Mouse (Mus musculus) spleen, postnatal 36 days (tissue): ENCODE measurements around the gene Ttc30b.
"Not testable (repeated sequence)": the region's sequence is repeated elsewhere in the genome, so short reads cannot be mapped to it uniquely, and the experiment has no call there.

Experiments
- DNase-seq, 2 experiments: peaks; one replicate each; pipeline ENCODE4 v3.0.0; 2022; ENCODE audit warnings: low spot score in 2 of 2, mixed read lengths in 1 of 2

The Ttc30b gene

DNA sequence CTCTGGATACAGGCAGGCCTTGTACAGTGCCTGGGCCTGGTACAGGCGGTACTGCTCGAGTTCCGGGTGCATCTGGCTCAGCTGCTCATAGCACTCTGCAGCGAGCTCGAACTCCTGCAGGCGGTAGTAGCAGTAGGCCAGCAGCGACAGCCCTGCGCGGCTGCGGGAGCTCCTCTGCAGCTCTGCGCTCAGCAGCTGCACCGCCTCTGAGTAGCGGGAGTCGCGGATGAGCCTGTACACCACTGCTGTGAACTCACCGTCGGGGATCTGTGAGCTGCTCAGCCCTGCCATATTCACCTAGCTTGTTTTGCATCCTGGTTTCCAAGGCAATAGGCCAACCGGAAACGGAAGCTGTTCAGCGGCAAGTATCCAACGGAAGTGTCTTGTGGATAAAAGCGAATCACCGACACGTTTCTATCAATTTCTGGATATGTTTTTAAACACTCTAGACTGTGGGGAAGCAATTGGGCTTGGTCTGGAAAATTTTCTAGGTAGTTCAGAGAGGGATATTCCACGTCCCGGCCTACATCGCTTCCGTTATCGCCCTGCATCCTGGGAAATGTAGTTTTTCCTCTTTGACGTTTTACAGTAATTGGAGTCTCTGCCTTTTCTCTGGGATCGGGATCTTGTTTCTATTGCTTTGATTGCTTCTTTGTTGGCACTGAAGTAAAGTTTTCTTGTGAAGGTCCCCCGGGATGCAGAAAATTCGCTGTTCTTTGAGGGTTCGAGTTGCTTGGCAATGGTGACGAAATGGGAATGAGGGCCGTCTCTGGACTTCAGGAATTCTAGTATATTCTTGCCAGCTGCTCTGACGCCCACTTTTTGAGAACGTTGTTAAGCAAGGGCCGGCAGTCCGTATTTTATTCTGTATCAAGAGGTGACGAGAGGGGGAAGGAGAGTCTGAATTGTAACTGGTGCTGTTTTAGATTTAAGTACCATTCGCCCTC is at the start of gene Ttc30b:
Gene Ttc30b, minus strand, starts transcription at position 469 of the 947 bp plus-strand sequence.
- peak; percentile 68 to 69 for DNase-seq

DNA sequence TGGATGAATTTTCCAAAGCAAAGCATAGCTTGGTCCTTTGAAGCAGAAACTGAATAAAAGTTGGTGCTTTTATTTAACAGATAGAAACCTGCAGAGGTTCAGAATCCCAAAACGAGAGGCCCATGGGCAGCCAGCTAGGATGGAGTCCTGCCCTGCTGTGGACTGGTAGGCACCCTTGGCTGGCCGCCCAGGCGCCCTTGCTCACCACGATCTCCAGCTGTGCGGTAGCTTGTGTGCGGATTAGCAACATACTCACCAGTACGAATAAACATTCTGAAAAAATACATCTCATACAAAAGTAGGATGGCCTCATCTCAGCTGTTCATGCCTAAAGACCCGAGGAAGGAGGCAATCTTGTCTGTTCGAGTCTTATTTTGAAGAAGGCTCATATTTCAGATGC is 49.4 kb upstream of the Ttc30b start:
- DNase-seq: no peak

DNA sequence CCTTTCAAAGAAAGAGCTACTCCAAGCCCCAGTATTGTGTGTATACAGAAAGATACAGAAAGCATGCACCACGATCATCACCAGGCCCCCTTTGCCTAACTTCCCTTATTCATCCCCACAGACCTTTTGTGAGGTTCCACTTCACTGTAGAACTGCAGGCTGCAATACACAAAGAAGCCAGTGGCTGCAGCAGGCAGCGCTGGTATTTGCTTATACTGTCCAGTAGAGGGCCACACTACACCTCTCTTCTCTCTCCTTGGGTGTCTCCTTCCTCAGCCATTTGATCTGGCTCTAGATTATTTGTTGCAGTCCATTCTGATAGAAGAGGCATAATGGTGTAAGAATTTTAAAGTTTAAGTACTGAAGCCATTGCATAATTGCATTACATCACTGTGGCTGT is 46.7 kb upstream of the Ttc30b start:
- DNase-seq: peak; percentile 21 to 40

DNA sequence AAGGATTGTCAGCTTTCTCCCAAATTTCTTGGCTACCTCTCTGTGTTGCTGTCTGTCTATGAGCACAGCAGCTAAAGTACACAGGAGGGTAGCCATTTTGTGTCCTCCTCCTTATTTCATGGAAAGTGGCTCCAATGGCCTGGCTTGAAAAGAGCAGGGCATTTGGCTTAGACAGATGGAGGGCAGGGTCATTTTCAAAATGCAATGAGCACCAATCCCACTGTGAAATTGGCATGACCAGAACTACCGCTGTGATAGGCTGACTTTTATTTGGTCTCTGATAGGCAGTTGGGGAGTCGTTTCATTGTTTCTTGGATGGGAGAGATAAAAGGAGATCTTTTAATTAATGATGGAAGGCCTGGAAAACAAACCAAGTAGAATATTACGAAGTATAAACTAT is 45.5 kb upstream of the Ttc30b start:
- DNase-seq: no peak

DNA sequence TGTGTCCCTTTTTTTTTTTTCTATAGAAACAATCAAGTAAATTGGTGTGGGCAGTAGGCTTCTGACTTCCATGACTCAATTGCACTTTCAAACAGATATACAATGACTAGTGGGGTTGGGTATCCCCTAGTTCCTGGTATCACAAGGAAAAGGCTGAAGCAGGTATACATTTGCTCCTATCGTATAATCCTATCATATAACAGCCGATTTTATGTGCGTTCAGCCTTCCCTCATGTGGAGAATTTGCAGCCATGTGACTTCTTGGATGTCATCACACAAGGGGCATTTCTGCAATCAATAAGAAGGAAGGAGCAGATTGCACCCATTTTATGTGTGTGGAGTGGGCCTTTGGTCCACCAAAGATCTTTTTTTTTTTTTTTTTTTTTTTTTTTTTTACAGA is 44.7 kb upstream of the Ttc30b start:
- no peak for DNase-seq

DNA sequence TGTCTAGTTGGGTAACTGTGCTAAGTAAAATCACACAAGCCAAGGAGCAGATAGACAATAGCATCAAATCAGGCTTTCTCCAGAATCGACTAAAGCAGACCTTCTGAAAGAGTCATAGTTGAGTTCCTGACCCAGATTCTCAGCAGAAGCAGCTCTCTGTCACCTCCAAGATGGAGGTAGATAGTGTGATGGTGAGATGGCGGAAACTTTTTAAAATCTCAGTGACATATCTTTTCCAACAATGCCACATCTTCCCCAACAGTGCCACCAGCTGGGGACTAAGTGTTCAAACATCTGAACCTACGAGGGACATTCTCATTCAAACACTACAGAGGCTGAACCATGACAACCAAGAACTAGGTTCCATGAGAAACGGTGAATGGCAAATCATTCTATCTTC is 44.2 kb upstream of the Ttc30b start:
- no peak for DNase-seq

DNA sequence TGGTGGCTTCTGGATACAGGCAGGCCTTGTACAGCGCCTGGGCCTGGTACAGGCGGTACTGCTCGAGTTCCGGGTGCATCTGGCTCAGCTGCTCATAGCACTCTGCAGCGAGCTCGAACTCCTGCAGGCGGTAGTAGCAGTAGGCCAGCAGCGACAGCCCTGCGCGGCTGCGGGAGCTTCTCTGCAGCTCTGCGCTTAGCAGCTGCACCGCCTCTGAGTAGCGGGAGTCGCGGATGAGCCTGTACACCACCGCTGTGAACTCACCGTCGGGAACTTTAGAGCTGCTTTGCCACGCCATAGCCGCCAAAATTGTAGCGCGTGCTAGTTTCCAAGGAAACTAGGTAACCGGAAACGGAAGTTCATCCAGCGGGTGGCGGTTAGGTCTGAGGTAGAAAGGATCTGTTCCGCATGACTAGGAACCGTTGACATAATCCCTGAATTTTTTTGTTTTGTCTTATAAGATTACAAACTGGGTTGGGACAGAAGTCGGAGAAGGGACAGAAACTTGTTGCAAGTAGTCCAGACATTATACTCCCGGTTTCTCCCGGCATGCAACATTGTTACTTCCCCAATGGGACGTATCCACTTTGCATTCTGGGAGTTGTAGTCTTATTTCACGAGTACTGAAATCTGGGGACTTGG is 43.2 kb upstream of the Ttc30b start, which contains the start of gene Ttc30a1:
Gene Ttc30a1, minus strand, starts transcription at position 528 of the 642 bp plus-strand sequence.
- peak; percentile 66 to 75 for DNase-seq

DNA sequence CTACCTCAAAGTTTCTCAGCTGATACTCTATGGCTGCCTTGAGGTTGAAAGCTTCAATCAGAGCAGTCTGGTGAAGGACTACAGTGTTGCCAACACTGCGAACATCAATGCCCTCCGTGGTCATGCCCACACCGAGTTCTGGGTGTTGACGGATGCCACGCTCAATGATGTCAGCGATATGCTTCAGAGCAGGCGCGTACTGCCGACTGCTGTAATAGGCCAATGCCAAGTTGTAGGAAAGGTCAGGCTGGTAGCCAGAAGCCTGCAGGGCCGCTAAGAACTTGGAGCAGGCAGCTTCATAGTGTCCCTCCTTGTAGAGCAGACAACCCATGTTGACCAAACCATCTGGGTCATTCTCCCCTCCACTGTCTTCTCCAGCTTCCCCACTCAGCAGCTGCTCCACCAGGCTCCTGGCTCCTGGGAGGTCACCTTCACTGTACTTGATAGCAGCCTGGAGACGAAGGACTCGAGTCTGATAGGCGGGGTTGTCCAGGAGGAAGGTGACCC is 42.6 kb upstream of the Ttc30b start:
- DNase-seq: not testable (repeated sequence)

DNA sequence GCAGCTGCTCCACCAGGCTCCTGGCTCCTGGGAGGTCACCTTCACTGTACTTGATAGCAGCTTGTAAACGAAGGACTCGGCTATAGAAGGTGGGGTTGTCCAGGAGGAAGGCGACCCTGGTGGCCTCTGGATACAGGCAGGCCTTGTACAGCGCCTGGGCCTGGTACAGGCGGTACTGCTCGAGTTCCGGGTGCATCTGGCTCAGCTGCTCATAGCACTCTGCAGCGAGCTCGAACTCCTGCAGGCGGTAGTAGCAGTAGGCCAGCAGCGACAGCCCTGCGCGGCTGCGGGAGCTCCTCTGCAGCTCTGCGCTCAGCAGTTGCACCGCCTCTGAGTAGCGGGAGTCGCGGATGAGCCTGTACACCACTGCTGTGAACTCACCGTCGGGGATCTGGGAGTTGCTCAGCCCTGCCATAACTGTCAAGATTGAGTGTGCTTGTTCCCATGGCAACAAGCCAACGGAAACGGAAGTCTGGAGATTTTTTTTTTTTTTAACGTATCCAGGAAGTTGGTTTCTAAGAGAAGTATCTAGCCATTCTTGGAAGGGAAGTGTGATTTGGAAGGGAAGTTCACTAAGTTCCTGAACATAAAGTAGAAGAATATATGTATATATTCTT is 39.5 kb upstream of the Ttc30b start, which contains the start of gene Ttc30a2:
Gene Ttc30a2, minus strand, starts transcription at position 419 of the 617 bp plus-strand sequence.
- DNase-seq: peak; percentile 16 to 31

DNA sequence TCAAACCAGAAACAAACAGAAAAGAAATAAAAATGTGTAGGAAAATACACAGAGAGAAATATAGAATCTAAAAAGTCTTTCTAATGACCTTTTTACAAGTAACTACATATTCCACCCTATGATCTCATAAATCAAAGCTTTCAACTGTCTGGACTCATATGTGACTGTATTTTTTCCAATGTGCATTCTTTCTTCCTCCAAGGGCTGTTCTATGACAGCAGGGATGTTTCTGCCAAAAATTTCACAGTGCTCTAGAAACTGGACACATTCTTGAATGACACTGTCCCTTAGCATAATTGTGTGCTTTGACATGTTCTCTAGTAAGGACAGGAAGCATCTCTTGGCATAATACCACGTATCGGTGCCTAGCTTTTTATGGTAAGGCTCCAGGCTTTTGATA is 37.7 kb upstream of the Ttc30b start:
- not testable (repeated sequence) for DNase-seq

DNA sequence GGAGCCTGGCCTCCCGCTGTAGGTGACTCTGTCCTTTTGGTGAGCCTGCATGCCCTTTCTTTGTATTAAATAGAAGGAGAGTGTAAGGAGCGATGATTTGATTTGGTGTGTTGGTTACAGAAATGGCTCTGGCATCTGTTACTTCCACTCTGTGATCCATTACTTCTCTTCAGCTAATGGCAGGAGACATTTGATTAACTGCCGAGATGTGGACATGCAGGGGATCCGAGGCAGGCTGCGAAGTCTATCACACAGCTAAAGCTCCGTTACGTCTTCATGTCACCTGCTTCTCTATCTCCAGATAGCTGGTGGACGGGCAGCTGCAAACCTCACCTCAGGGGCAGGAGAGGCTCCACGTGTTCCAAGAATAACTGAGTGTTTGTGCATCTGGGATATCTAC is 35.7 kb upstream of the Ttc30b start:
- DNase-seq: no peak

DNA sequence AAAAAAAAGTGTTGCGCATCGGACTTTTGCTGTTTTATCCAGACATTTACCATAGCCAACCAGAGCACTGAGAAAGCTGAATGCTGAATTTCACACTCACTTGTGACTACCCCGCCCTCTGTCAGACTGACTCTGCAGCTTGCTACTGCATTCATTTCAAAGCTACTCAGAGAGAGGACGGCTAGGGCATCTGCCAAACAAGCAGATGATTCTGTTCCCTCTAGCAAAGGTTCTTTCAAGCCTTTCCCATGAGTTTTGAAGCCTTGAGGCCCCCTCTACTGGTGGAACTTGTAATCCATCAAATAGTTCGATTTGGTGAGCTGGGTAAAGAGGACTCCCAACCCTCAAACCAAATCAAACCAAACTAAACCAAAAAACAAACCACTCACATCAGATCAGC is 26.6 kb upstream of the Ttc30b start:
- peak; percentile 46 to 60 for DNase-seq

DNA sequence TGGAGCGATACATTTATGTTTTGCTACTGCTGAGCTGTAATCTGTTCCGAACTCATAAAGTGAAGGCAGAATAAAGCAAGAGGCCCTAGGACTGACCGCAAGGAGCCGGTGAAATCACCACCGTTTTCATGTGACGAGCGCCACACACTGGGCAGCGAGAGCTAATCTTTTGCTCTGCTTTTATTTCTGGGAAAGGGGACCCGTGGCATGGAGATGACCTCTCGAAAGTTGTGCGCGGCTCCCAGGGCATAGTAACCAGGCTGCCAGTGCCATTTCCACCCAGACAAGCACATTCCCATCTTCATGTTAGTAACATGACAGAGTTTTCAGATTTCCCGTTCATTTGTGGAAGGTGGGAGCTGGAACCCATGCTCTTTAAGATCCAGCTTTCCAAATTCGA is 26.1 kb upstream of the Ttc30b start:
- DNase-seq: peak; percentile 13 to 16

DNA sequence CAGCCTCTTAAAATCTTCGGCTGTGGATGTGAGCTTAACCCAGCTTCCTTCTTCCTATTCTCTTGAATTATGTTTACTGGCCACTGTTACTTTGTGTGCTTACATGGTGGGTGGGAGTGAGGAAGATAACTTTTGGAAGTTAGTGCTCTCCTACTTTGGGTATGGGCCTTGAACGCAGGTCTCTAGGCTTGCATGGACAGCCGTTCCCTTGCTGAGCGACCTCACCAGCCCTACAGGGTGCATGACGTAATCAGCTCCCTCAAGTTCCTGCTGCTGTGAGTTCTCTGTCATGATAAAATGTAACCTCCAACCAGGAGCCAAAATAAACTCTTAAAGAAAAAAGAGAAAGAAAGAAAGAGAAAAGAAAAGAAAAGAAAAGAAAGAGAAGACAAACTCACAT is 25.7 kb upstream of the Ttc30b start:
- DNase-seq: no peak

DNA sequence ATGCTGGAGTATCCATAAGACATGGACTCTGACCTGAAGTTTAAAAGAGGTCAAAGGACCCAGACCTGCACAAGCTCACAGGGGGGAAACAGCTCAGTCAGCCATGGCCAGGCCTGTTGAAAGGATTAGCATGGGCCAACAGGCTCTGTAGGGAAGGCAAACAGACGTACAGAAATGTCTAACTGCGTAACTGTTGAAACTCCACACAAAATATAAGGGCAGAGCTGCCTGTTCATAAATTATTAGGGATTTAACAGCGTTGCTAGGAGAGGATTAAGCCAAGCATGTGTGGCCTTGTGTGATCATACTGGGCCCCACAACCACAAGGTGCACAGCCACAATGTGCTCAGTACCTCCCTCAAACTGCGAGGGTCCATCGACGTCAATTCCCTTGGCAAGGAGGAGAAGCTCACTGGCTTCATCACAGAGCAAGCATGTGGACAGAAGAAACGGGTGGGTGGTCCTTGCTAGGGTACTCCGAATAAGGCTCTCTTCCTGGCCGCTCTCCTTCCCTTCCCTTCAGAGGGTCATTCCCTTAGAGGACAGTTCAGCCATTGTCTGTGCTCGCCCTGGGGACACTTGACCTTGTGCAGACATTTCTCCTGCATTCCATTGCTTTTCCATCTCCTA is 24.9 kb upstream of the Ttc30b start:
- no peak for DNase-seq

DNA sequence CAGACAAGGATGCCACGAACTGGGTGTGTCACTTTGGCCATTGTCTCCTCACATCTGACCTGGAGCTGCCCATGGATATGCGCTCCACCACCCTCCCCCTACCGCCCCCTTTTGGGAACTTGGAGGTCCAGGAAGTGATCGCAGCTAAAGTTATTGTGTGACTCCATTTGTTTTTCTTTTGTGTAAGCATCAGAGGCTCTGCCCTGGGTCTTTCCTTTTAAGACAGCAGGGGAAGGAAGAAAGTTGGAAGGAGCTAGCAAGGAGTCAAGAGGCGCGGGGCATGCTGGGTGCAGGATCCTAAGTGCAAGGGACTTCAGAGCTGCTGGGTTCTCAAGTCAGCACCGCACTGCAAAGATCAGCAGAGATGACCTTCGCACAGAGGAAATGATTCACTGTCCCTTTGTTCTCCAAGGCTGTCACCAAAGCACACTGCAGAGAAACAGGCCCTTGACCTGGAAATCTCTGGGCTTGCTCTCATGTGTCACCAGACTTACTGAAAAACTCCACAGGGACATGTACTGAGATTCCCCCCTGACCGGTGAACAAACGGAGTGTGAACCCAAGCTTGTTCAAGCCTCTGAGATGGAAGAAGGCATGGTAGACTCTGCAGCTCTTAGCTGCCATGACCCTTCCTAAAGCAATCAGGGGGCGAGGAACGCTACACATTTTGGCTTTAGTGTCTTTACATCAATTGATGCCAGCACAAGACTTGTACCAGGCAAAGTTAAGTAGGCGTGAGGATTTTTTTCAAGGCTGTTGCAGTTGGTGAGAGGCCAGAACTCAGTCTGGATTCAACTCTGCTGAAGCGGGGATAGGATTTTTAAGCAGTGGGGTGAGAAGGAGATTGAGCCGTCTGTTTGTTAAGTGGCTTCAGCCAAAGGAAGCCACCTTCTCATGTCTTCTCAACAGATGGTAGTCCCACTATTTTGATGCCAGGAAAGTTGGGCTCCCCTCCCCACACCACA is 22.3 kb upstream of the Ttc30b start:
- no peak for DNase-seq

DNA sequence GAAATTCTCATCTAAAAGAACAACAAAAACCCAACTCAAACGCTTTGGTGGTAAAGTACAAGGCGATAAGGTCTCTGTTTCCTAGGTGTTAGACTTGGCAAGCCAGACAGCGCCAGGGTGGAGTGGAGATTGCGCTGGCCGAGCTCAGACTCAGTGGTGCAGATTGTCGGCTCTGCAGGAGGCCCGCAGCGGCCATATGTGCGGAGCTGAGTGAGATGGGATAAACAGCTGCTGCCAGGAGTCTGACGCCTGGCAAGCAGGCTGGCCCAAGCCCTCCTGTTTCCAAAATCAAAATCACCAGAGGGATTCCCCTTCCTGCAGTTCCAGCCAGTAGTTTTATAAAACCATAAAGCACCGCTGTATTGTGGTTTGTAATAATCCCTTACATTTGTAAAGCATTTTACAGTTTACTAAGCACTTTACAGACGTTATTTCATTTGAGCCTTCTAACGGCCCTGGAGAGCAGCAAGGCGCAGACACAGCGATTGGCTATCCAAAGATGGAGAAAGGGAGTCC is 21.5 kb upstream of the Ttc30b start:
- DNase-seq: no peak

DNA sequence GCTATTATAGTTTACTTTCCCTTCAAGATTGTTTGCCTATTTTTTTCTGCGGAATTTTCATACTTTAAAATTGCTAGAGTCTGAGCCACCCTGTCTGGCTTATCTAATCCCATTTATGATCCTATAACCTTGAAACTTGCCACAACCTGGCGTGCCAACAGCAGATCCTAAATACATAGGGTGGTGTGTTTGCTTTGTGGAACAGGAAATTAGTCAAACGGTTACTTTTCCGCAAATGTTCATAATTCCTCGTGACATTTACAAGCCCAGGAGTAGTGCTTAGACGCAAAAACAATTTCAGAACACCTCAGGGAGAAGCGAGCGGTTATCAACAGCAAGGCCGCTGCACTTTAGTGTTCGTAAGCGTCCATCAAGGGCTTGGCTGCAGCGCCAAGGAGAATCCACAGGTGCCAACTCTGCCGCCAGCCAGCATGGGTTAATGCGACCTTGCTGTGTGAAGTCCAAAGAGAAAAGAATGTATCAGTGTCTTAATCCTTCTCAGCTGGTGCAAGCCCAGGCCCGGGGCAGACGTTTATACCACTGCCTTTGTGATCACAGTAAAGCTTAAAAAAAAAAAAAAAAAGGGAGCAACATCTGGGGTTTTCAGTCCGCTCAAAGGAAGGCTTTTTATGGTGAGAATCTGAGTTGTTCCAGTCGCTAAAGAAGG is 20.9 kb upstream of the Ttc30b start:
- DNase-seq: no peak

DNA sequence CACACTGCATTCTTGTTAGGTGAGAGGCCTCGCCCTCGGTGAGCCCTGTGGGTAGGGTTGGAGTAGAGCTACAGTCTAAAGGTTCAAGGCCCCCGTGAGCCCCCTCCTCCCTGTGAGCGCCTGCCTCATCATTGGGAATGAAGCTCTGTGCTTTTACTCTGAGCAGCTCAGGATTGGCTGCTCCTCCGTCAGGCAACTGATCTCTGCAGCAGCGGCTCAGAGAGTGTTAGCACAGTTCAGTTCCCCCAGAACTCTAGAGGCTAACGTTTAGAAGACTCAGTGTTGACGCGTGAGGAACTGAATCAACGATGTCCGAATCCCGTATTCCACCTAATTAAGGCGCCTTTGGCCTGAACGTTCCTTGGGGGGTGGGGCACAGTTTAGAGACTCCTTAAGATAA is 17.3 kb upstream of the Ttc30b start:
- no peak for DNase-seq

DNA sequence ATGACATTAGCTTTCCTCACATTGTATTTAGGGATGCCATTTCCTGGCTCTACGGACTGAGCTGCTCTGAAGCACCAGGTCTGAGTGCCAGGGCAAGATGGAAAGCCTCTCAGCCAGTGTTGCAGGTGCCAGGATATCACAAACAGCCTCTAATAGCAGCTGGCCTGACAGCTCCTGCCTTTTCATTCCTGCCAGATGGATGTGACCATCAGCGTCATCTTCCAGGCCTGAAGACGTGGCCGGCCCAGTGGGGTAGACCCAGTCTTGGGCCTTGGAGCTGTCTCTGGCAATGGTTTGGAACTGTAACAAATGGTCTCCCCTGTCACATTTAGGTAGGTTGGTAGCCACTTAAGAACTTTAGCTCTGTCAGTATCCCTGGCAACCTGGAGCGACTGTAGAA is 14.9 kb upstream of the Ttc30b start:
- DNase-seq: no peak
